Comparison of ENCODE assay signal across 18 mouse cellular contexts in the genomic region with DNA sequence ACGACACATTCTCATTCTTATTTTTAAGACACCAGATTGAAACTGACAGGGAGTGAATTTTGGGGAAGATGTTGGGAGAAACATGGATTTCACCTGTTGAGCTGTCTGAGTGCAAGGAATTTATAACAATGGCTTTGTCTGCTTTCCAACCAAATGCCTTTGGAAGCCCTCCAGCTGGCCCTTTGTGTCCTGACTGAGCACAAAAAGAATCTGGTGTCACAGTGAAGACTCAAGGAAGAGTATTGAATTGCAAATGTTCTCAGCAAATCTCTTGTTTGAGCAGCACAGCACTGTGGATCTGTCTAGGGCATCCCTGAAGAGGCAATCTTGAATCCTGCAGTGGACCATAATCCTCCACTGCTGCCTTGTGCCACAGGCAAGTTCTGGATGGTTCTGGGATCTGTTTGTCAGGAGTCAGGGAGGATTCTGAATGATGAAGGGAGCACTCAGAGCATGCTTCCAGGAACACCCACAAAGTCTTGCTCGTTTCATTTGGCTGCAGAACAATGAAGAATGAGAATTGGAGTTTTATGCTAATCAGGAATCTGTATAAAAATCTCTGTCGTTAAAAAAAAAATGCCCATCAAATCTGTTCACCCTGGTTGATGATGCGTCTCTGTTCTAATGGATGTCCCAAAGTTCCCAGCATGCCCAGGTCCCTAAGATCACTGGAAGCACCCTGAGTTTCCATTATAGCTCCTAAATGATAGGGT.
DNase-seq lines count a peak whose midpoint lies in the region; ATAC-seq and TF ChIP-seq lines count a peak whose summit lies in the region.
"Had no signal": no experiment of that assay in that cellular context is flagged by ENCODE, and none has a peak within 500 bp of the region (broad histone marks: within the 10 kb centered on the region; RNA-seq: fewer than 3 reads in every experiment).

No protein-coding gene starts in this region.

- H3K4me3 ChIP-seq in hindbrain, embryonic 10.5 days: no peak overlapping the region
- no peak overlapping the region for H3K4me3 ChIP-seq in hindbrain, embryonic 16.5 days (ENCODE audit: low read length)
- H3K4me3 ChIP-seq in neural tube, embryonic 15.5 days (replicated peaks): no peak overlapping the region
- H3K4me3 ChIP-seq in midbrain, embryonic 14.5 days (replicated peaks; ENCODE audit: low read depth, low read length): no peak overlapping the region
- no peak overlapping the region for H3K4me3 ChIP-seq in thymus, adult 2 months (ENCODE audit: control insufficient read depth, insufficient read depth, low read length)
- H3K4me3 ChIP-seq: erythroblast, embryonic 14.5 days; heart, adult 2 months; hindbrain, embryonic 12.5 days; intestine, embryonic 15.5 days; limb, embryonic 13.5 days; liver, embryonic 15.5 days had no signal

- no peak for ATAC-seq in hindbrain, embryonic 16.5 days
- no peak for ATAC-seq in neural tube, embryonic 15.5 days (ENCODE audit: low FRiP score)
- no peak for ATAC-seq in midbrain, embryonic 14.5 days (ENCODE audit: low FRiP score, low TSS enrichment)
- ATAC-seq: intestine, embryonic 15.5 days; lung, postnatal 0 days had no signal

- H3K27ac ChIP-seq in hindbrain, embryonic 10.5 days: peak overlapping the region; percentile 85
- H3K27ac ChIP-seq in hindbrain, embryonic 16.5 days (ENCODE audit: low read depth, low read length): no peak overlapping the region
- H3K27ac ChIP-seq in neural tube, embryonic 15.5 days (replicated peaks): no peak overlapping the region
- no peak overlapping the region for H3K27ac ChIP-seq in midbrain, embryonic 14.5 days (replicated peaks; ENCODE audit: low read depth, low read length)
- H3K27ac ChIP-seq in thymus, adult 2 months (ENCODE audit: control insufficient read depth, insufficient read depth, low read length): no peak overlapping the region
- H3K27ac ChIP-seq: heart, adult 2 months; hindbrain, embryonic 12.5 days; intestine, embryonic 15.5 days; limb, embryonic 13.5 days; liver, embryonic 15.5 days had no signal

- no peak for TF ChIP-seq POLR2A in thymus, adult 2 months (IDR thresholded peaks at IDR 0.05; ENCODE audit: control insufficient read depth, extremely low read depth, insufficient read depth, low read length, poor library complexity)

- TF ChIP-seq CTCF in thymus, adult 2 months (IDR thresholded peaks at IDR 0.05; ENCODE audit: borderline replicate concordance, control insufficient read depth, extremely low read depth, insufficient read depth, low read length, poor library complexity): no peak

- DNase-seq in hindbrain, embryonic 10.5 days (ENCODE audit: low spot score): peak; percentile 66
- peak; percentile 21 for DNase-seq in neural tube, embryonic 10.5 days (ENCODE audit: extremely low spot score, low spot score)
- peak; percentile 24 for DNase-seq in brain, adult 2 months (ENCODE audit: low read depth, low spot score)
- peak; percentile 62 for DNase-seq in midbrain, embryonic 14.5 days
- no peak for DNase-seq in thymus, adult 2 months
- no peak for DNase-seq in B cell, adult 2 months
- DNase-seq: adrenal gland, postnatal 25 days; cerebellum, adult 9-10 months; heart, adult 2 months; thymus, postnatal 4 days had no signal

- H3K9me3 ChIP-seq in hindbrain, embryonic 10.5 days: no peaks in the 10 kb centered on the region
- H3K9me3 ChIP-seq in hindbrain, embryonic 16.5 days (ENCODE audit: control insufficient read depth, low read length): no peaks in the 10 kb centered on the region
- no peaks in the 10 kb centered on the region for H3K9me3 ChIP-seq in neural tube, embryonic 15.5 days (replicated peaks)
- no peaks in the 10 kb centered on the region for H3K9me3 ChIP-seq in midbrain, embryonic 14.5 days (ENCODE audit: control insufficient read depth, low read length)
- H3K9me3 ChIP-seq: hindbrain, embryonic 12.5 days; intestine, embryonic 15.5 days; limb, embryonic 13.5 days; liver, embryonic 15.5 days had no signal

- no peaks in the 10 kb centered on the region for H3K27me3 ChIP-seq in hindbrain, embryonic 10.5 days (ENCODE audit: insufficient read depth, poor library complexity, severe bottlenecking)
- no peaks in the 10 kb centered on the region for H3K27me3 ChIP-seq in hindbrain, embryonic 16.5 days (replicated peaks; ENCODE audit: control insufficient read depth, insufficient read depth, low read length)
- H3K27me3 ChIP-seq in neural tube, embryonic 15.5 days (replicated peaks): no peaks in the 10 kb centered on the region
- no peaks in the 10 kb centered on the region for H3K27me3 ChIP-seq in midbrain, embryonic 14.5 days (ENCODE audit: control insufficient read depth, insufficient read depth, low read length)
- H3K27me3 ChIP-seq in thymus, adult 2 months (ENCODE audit: control insufficient read depth, insufficient read depth, low read length): no peaks in the 10 kb centered on the region; the same call in 1 of the 2 replicates
- H3K27me3 ChIP-seq: hindbrain, embryonic 12.5 days; intestine, embryonic 15.5 days; liver, embryonic 15.5 days had no signal

- no peak overlapping the region for H3K4me2 ChIP-seq in hindbrain, embryonic 16.5 days (ENCODE audit: low read length)
- H3K4me2 ChIP-seq in neural tube, embryonic 15.5 days: no peak overlapping the region
- no peak overlapping the region for H3K4me2 ChIP-seq in midbrain, embryonic 14.5 days (ENCODE audit: low read length)
- H3K4me2 ChIP-seq: hindbrain, embryonic 12.5 days; intestine, embryonic 15.5 days; limb, embryonic 13.5 days; liver, embryonic 15.5 days had no signal

- WGBS in hindbrain, embryonic 10.5 days: 42% methylated on average over 4 of the region's 4 CpGs
- 28% methylated on average over 4 of the region's 4 CpGs for WGBS in hindbrain, embryonic 16.5 days
- 29% methylated on average over 4 of the region's 4 CpGs for WGBS in neural tube, embryonic 15.5 days
- WGBS in midbrain, embryonic 14.5 days: 25% methylated on average over 4 of the region's 4 CpGs
- 73% methylated on average over 4 of the region's 4 CpGs for WGBS in thymus, adult 2 months

- peaks cover 19% of the 10 kb centered on the region for H3K4me1 ChIP-seq in hindbrain, embryonic 10.5 days (replicated peaks)
- no peaks in the 10 kb centered on the region for H3K4me1 ChIP-seq in hindbrain, embryonic 16.5 days (ENCODE audit: control insufficient read depth, insufficient read depth, low read depth, low read length)
- H3K4me1 ChIP-seq in neural tube, embryonic 15.5 days: no peaks in the 10 kb centered on the region
- H3K4me1 ChIP-seq in midbrain, embryonic 14.5 days (ENCODE audit: control insufficient read depth, insufficient read depth, low read length): no peaks in the 10 kb centered on the region
- H3K4me1 ChIP-seq in thymus, adult 2 months (replicated peaks; ENCODE audit: control insufficient read depth, insufficient read depth, low read length): no peaks in the 10 kb centered on the region
- H3K4me1 ChIP-seq: intestine, embryonic 15.5 days; limb, embryonic 13.5 days; liver, embryonic 15.5 days had no signal

- no peaks in the 10 kb centered on the region for H3K36me3 ChIP-seq in hindbrain, embryonic 10.5 days
- H3K36me3 ChIP-seq in hindbrain, embryonic 16.5 days (ENCODE audit: control insufficient read depth, insufficient read depth, low read length): no peaks in the 10 kb centered on the region
- H3K36me3 ChIP-seq in neural tube, embryonic 15.5 days: no peaks in the 10 kb centered on the region
- no peaks in the 10 kb centered on the region for H3K36me3 ChIP-seq in midbrain, embryonic 14.5 days (ENCODE audit: control insufficient read depth, insufficient read depth, low read length)
- H3K36me3 ChIP-seq in thymus, adult 2 months (ENCODE audit: control insufficient read depth, insufficient read depth, low read length): no peaks in the 10 kb centered on the region
- H3K36me3 ChIP-seq: hindbrain, embryonic 12.5 days; intestine, embryonic 15.5 days; limb, embryonic 13.5 days; liver, embryonic 15.5 days had no signal

- H3K9ac ChIP-seq in hindbrain, embryonic 16.5 days (ENCODE audit: low read depth, low read length): no peak overlapping the region
- no peak overlapping the region for H3K9ac ChIP-seq in neural tube, embryonic 15.5 days (replicated peaks)
- no peak overlapping the region for H3K9ac ChIP-seq in midbrain, embryonic 14.5 days (replicated peaks; ENCODE audit: low read length)
- H3K9ac ChIP-seq: hindbrain, embryonic 12.5 days; intestine, embryonic 15.5 days; limb, embryonic 13.5 days; liver, embryonic 15.5 days had no signal

Comparison
In these comparisons a context has a peak if more than half of its experiments do, and no peak if none do; other contexts are left out.
1. DNase-seq: peak in hindbrain, embryonic 10.5 days (single experiment), neural tube, embryonic 10.5 days (single experiment), brain, adult 2 months (single experiment) and midbrain, embryonic 14.5 days (single experiment); none in thymus, adult 2 months (single experiment) and B cell, adult 2 months (0 of 2).